Mouse (Mus musculus) central nervous system, embryonic 14 days (tissue): ENCODE data around the gene Mipep. TPM values are rescaled to one million over a fixed set of nuclear protein-coding genes. Genes with fewer than 3 reads are reported as not detected.

ENCODE experiments used
- polyA plus RNA-seq: library from polyadenylated mRNA; depleted of rRNA; stranded (reverse); fragments of >200 nt; gene quantifications from 2 replicates; pipeline ENCODE4 v1.2.3, GENCODE M21; 2012; rRNA removed

Gene Mipep
- 12.8 and 13.1 TPM in 2 replicates for polyA plus RNA-seq

GRCm38 (mm10) chr14:60784427-60785315 lies at the start of gene Mipep:
Gene Mipep (plus strand): TSS chr14:60784573.

GRCm38 (mm10) chr14:60767884-60768283 lies 16.5 kb upstream of the Mipep start, which contains the start of gene C1qtnf9:
Gene C1qtnf9 (plus strand): TSS chr14:60768134.

Other genes with a start within 250 kb of the Mipep start
- 18.3 and 24.5 TPM in 2 replicates for gene Spata13, start 150.6 kb upstream of the Mipep start, polyA plus RNA-seq
- 0.28 and 0.59 TPM in 2 replicates for gene C1qtnf9, start 16.4 kb upstream of the Mipep start, polyA plus RNA-seq